Mouse (Mus musculus): ENCODE data around the gene Mapk8ip1. TPM values are rescaled to one million over a fixed set of nuclear protein-coding genes. Genes with fewer than 3 reads are reported as not detected.

The Mapk8ip1 gene
- polyA plus RNA-seq, 1 experiment from 2014 or later = 6.3 TPM

DNA sequence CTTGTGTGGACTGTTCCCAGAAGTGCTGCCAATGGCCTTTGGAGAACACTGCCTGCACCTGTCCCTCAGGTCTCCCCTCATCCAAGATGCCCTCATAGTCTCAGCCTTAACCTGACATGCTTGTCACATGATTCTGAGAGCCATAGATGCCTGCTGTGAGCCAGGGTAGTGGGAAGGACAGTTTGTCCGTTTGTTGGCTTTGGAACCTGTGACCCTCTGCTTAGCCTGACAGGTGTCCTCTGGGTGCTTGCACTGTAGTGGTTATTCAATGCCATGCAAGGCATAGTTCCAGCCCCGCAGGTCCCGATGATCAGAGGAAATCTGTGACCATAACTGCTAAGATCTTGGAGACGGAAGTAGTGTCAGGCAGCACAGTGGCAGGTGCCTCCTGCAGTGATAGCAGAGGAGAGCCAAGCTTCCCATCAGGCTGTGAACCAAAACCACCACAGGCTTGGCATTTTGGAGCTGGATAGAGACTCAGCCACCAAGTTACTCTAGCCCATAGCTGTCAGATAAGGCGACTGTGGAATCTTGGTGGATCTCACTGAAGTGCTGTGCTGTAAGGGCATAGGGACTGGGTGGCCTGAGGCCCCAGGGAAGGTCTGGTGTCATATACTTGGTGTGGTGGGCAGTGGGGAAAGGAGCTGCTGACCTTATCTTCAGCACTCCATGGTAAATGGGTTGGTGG, 19.0 kb downstream of the Mapk8ip1 start, which contains the start of gene 1700029I15Rik:
Gene 1700029I15Rik (plus strand): TSS at position 638 of the 688 bp plus-strand sequence.
- H3K27ac ChIP-seq (ENCODE audit: low read depth, low read length) = no peak within 1 kb of the TSS
- peaks cover 23% of the 10 kb centered on the region for H3K36me3 ChIP-seq (ENCODE audit: control insufficient read depth, insufficient read depth, low read length)
- ATAC-seq (replicated peaks; ENCODE audit: low FRiP score) (no peak), DNase-seq (ENCODE audit: low spot score) (no peak)
- H3K9ac ChIP-seq (ENCODE audit: low read depth, low read length) = no peak within 1 kb of the TSS
- H3K9me3 ChIP-seq (ENCODE audit: control insufficient read depth, low read length) = no peaks in the 10 kb centered on the region
- H3K27me3 ChIP-seq (replicated peaks; ENCODE audit: control insufficient read depth, insufficient read depth, low read length) = peaks cover 7% of the 10 kb centered on the region
- no peak within 1 kb of the TSS for H3K4me3 ChIP-seq (ENCODE audit: low read depth, low read length)
- 81% methylated on average over 5 of the region's 5 CpGs for WGBS
- no peaks in the 10 kb centered on the region for H3K4me1 ChIP-seq (replicated peaks; ENCODE audit: control insufficient read depth, insufficient read depth, low read length)
- no peak within 1 kb of the TSS for H3K4me2 ChIP-seq

- Histone ChIP-seq H3K27ac (ENCODE audit: low read depth, low read length) (no peak overlapping the region), H3K36me3 (ENCODE audit: control insufficient read depth, insufficient read depth, low read length) (peaks cover 23% of the 10 kb centered on the region), H3K27me3 (replicated peaks; ENCODE audit: control insufficient read depth, insufficient read depth, low read length) (0 out of 2 replicates have a peak, but pooled peaks cover under 1% of the 10 kb centered on the region), H3K9ac (ENCODE audit: low read depth, low read length) (no peak overlapping the region), H3K9me3 (ENCODE audit: control insufficient read depth, low read length) (no peaks in the 10 kb centered on the region), H3K4me2 (no peak overlapping the region), H3K4me1 (replicated peaks; ENCODE audit: control insufficient read depth, insufficient read depth, low read length) (peaks cover 4% of the 10 kb centered on the region), H3K4me3 (ENCODE audit: low read depth, low read length) (no peak overlapping the region)
- 88% methylated on average over 5 of the region's 5 CpGs for WGBS
- ATAC-seq (replicated peaks; ENCODE audit: low FRiP score) (no peak), DNase-seq (ENCODE audit: low spot score) (no peak)
These were observed 19.9 kb downstream of the Mapk8ip1 start for GRCm38 (mm10) chr2:92381161-92381560.

- no peak overlapping the region for H3K9ac ChIP-seq (ENCODE audit: low read depth, low read length)
- H3K9me3 ChIP-seq (ENCODE audit: control insufficient read depth, low read length) = no peaks in the 10 kb centered on the region
- peaks cover 23% of the 10 kb centered on the region for H3K36me3 ChIP-seq (ENCODE audit: control insufficient read depth, insufficient read depth, low read length)
- peaks cover 8% of the 10 kb centered on the region for H3K4me1 ChIP-seq (replicated peaks; ENCODE audit: control insufficient read depth, insufficient read depth, low read length)
- no peak overlapping the region for H3K4me3 ChIP-seq (ENCODE audit: low read depth, low read length)
- no peak overlapping the region for H3K4me2 ChIP-seq
- H3K27me3 ChIP-seq (replicated peaks; ENCODE audit: control insufficient read depth, insufficient read depth, low read length) = no peaks in the 10 kb centered on the region
- ATAC-seq (replicated peaks; ENCODE audit: low FRiP score) (no peak), DNase-seq (ENCODE audit: low spot score) (no peak)
- H3K27ac ChIP-seq (ENCODE audit: low read depth, low read length) = no peak overlapping the region
- 80% methylated on average over 6 of the region's 6 CpGs for WGBS
These were observed 20.5 kb downstream of the Mapk8ip1 start for GRCm38 (mm10) chr2:92380495-92381050.

- ATAC-seq (replicated peaks; ENCODE audit: low FRiP score) = no peak
- H3K36me3 ChIP-seq (ENCODE audit: control insufficient read depth, insufficient read depth, low read length) = peaks cover 23% of the 10 kb centered on the region
These were observed 21.1 kb downstream of the Mapk8ip1 start for GRCm38 (mm10) chr2:92379783-92380494.

DNA sequence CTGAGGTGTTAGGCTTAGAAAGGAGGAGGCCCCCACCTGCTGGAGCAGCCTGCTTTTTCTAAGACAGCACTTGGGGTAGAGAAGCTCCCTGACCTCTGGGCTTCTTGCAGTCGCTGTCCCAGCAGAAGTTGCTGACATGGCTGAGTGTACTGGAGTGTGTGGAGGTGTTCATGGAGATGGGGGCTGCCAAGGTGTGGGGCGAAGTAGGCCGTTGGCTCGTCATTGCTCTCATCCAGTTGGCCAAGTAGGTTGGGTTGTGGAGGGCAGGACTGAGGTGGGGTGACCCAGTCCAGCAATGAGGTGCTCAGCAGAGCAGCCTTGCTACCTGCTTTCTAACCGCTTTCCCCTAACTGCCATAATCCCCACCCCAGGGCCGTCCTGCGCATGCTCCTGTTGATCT, 23.7 kb downstream of the Mapk8ip1 start:
- H3K9ac ChIP-seq (ENCODE audit: low read depth, low read length) = no peak overlapping the region
- H3K4me1 ChIP-seq (replicated peaks; ENCODE audit: control insufficient read depth, insufficient read depth, low read length) = peaks cover 8% of the 10 kb centered on the region
- ATAC-seq (replicated peaks; ENCODE audit: low FRiP score) = no peak
- H3K36me3 ChIP-seq (ENCODE audit: control insufficient read depth, insufficient read depth, low read length) = peaks cover 23% of the 10 kb centered on the region
- H3K4me2 ChIP-seq = no peak overlapping the region
- WGBS = 88% methylated on average over 7 of the region's 7 CpGs
- no peak overlapping the region for H3K27ac ChIP-seq (ENCODE audit: low read depth, low read length)
- peaks cover 5% of the 10 kb centered on the region for H3K27me3 ChIP-seq (replicated peaks; ENCODE audit: control insufficient read depth, insufficient read depth, low read length)
- H3K9me3 ChIP-seq (ENCODE audit: control insufficient read depth, low read length) = no peaks in the 10 kb centered on the region
- no peak for DNase-seq (ENCODE audit: low spot score)
- H3K4me3 ChIP-seq (ENCODE audit: low read depth, low read length) = no peak overlapping the region; the same call in 1 of the 2 replicates

More at GRCm38 (mm10) chr2:92379783-92380494, 21.1 kb downstream of the Mapk8ip1 start:
- DNase-seq (ENCODE audit: low spot score) = no peak
- 84% methylated on average over 17 of the region's 17 CpGs for WGBS
- no peak overlapping the region for H3K9ac ChIP-seq (ENCODE audit: low read depth, low read length)
- peaks cover 8% of the 10 kb centered on the region for H3K4me1 ChIP-seq (replicated peaks; ENCODE audit: control insufficient read depth, insufficient read depth, low read length)
- H3K4me3 ChIP-seq (ENCODE audit: low read depth, low read length) = no peak overlapping the region
- H3K9me3 ChIP-seq (ENCODE audit: control insufficient read depth, low read length) = no peaks in the 10 kb centered on the region
- no peak overlapping the region for H3K27ac ChIP-seq (ENCODE audit: low read depth, low read length)
- H3K4me2 ChIP-seq = no peak overlapping the region
- no peaks in the 10 kb centered on the region for H3K27me3 ChIP-seq (replicated peaks; ENCODE audit: control insufficient read depth, insufficient read depth, low read length)

GRCm38 (mm10) chr2:92376300-92376699, 24.8 kb downstream of the Mapk8ip1 start:
- Histone ChIP-seq H3K36me3 (ENCODE audit: control insufficient read depth, insufficient read depth, low read length) (peaks cover 16% of the 10 kb centered on the region), H3K9me3 (ENCODE audit: control insufficient read depth, low read length) (no peaks in the 10 kb centered on the region), H3K4me1 (replicated peaks; ENCODE audit: control insufficient read depth, insufficient read depth, low read length) (peaks cover 9% of the 10 kb centered on the region), H3K4me2 (peak overlapping the region; percentile 94), H3K9ac (ENCODE audit: low read depth, low read length) (no peak overlapping the region; the same call in 1 of the 2 replicates), H3K27ac (ENCODE audit: low read depth, low read length) (no peak overlapping the region), H3K4me3 (ENCODE audit: low read depth, low read length) (peak overlapping the region; percentile 85), H3K27me3 (replicated peaks; ENCODE audit: control insufficient read depth, insufficient read depth, low read length) (peaks cover 16% of the 10 kb centered on the region)
- ATAC-seq (replicated peaks; ENCODE audit: low FRiP score) (no peak), DNase-seq (ENCODE audit: low spot score) (no peak)
- WGBS = 78% methylated on average over 6 of the region's 6 CpGs

- Histone ChIP-seq H3K9me3 (ENCODE audit: control insufficient read depth, low read length) (no peaks in the 10 kb centered on the region), H3K9ac (ENCODE audit: low read depth, low read length) (peak overlapping the region; percentile 81), H3K27ac (ENCODE audit: low read depth, low read length) (peak overlapping the region; percentile 70; the same call in 1 of the 2 replicates), H3K4me1 (replicated peaks; ENCODE audit: control insufficient read depth, insufficient read depth, low read length) (peaks cover 10% of the 10 kb centered on the region), H3K4me2 (peak overlapping the region; percentile 94), H3K27me3 (replicated peaks; ENCODE audit: control insufficient read depth, insufficient read depth, low read length) (peaks cover 21% of the 10 kb centered on the region), H3K36me3 (ENCODE audit: control insufficient read depth, insufficient read depth, low read length) (peaks cover 16% of the 10 kb centered on the region), H3K4me3 (ENCODE audit: low read depth, low read length) (peak overlapping the region; percentile 85)
- ATAC-seq (replicated peaks; ENCODE audit: low FRiP score) (0 out of 2 replicates have a peak, but pooled peaks have one; percentile 0), DNase-seq (ENCODE audit: low spot score) (no peak)
- 8% methylated on average over 10 of the region's 10 CpGs for WGBS
These were observed 25.3 kb downstream of the Mapk8ip1 start for GRCm38 (mm10) chr2:92375788-92376187.

GRCm38 (mm10) chr2:92375099-92375623, 25.9 kb downstream of the Mapk8ip1 start:
- Histone ChIP-seq H3K4me2 (peak overlapping the region; percentile 94), H3K27ac (ENCODE audit: low read depth, low read length) (peak overlapping the region; percentile 70), H3K9me3 (ENCODE audit: control insufficient read depth, low read length) (no peaks in the 10 kb centered on the region), H3K27me3 (replicated peaks; ENCODE audit: control insufficient read depth, insufficient read depth, low read length) (peaks cover 27% of the 10 kb centered on the region), H3K4me3 (ENCODE audit: low read depth, low read length) (peak overlapping the region; percentile 85), H3K9ac (ENCODE audit: low read depth, low read length) (peak overlapping the region; percentile 81), H3K4me1 (replicated peaks; ENCODE audit: control insufficient read depth, insufficient read depth, low read length) (peaks cover 10% of the 10 kb centered on the region), H3K36me3 (ENCODE audit: control insufficient read depth, insufficient read depth, low read length) (peaks cover 16% of the 10 kb centered on the region)
- DNase-seq (ENCODE audit: low spot score) (peak; percentile 94), ATAC-seq (replicated peaks; ENCODE audit: low FRiP score) (peak; percentile 94)
- under 1% methylated on average over 29 of the region's 29 CpGs for WGBS

All from liver, embryonic 11.5 days (tissue).